Mouse (Mus musculus) testis, adult 2 months (tissue): ENCODE results near the gene Tnip2. TPM values are rescaled to one million over a fixed set of nuclear protein-coding genes. Genes with fewer than 3 reads are reported as not detected.

Experiments used
- H3K27ac ChIP-seq: fragments of 200-500 bp; 2 replicates; pipeline ENCODE4 v1.5.1; 2012; ENCODE audit warnings: low read depth, low read length; ENCODE audit not compliant: control insufficient read depth, insufficient read depth
- H3K27me3 ChIP-seq: fragments of 200-500 bp; 2 replicates; pipeline ENCODE4 v1.6.1; 2012; ENCODE audit warnings: mild to moderate bottlenecking, low read length, moderate library complexity; ENCODE audit not compliant: control insufficient read depth, insufficient read depth
- H3K36me3 ChIP-seq: fragments of 200-500 bp; 2 replicates; pipeline ENCODE4 v1.6.1; 2012; ENCODE audit warnings: mild to moderate bottlenecking, low read length; ENCODE audit not compliant: control insufficient read depth, insufficient read depth
- H3K4me1 ChIP-seq: fragments of 200-500 bp; 2 replicates; pipeline ENCODE4 v1.6.1; 2012; ENCODE audit warnings: low read length; ENCODE audit not compliant: control insufficient read depth, insufficient read depth
- H3K4me3 ChIP-seq: fragments of 200-500 bp; 2 replicates; pipeline ENCODE4 v1.5.1; 2012; ENCODE audit warnings: low read depth, mild to moderate bottlenecking, low read length, moderate library complexity, mixed read lengths; ENCODE audit not compliant: control insufficient read depth
- CTCF ChIP-seq: fragments of 200-500 bp; IDR thresholded peaks from 2 replicates; pipeline ENCODE4 v1.5.1; 2012; ENCODE audit warnings: low read depth, mild to moderate bottlenecking, inconsistent platforms, low read length, moderate library complexity; ENCODE audit not compliant: control insufficient read depth, insufficient read depth, insufficient replicate concordance
- POLR2A ChIP-seq: fragments of 200-500 bp; IDR thresholded peaks from 2 replicates; pipeline ENCODE4 v1.6.1; 2012; ENCODE audit warnings: low read depth, mild to moderate bottlenecking, inconsistent platforms, low read length, moderate library complexity; ENCODE audit not compliant: control insufficient read depth
- polyA plus RNA-seq: library from polyadenylated mRNA; depleted of rRNA; stranded (reverse); fragments of >200 nt; gene quantifications from 2 replicates; pipeline ENCODE4 v1.2.3, GENCODE M21; 2012; rRNA removed

The Tnip2 gene
- polyA plus RNA-seq = 5.4 and 5.8 TPM in 2 replicates

- TF ChIP-seq CTCF (no peak), POLR2A (peak; percentile 45; the same call in 1 of the 2 replicates)
- H3K4me3 ChIP-seq = peak within 1 kb of the TSS; percentile 85
- no peaks in the 10 kb centered on the region for H3K27me3 ChIP-seq
- H3K36me3 ChIP-seq = no peaks in the 10 kb centered on the region
- H3K4me1 ChIP-seq = peaks cover 14% of the 10 kb centered on the region
- peak within 1 kb of the TSS; percentile 54 for H3K27ac ChIP-seq
Measured at GRCm38 (mm10) chr5:34513466-34514217, at the start of gene Tnip2. Gene Tnip2 (minus strand): TSS chr5:34513991.

- Histone ChIP-seq H3K4me1 (peaks cover 7% of the 10 kb centered on the region), H3K27ac (no peak overlapping the region), H3K4me3 (no peak overlapping the region), H3K27me3 (no peaks in the 10 kb centered on the region), H3K36me3 (no peaks in the 10 kb centered on the region)
- TF ChIP-seq CTCF = no peak
- no peak for TF ChIP-seq POLR2A
Measured at GRCm38 (mm10) chr5:34551821-34552220, 38.0 kb upstream of the Tnip2 start.

- peak overlapping the region; percentile 35; the same call in 1 of the 2 replicates for H3K4me3 ChIP-seq
- peaks cover 7% of the 10 kb centered on the region for H3K4me1 ChIP-seq
- TF ChIP-seq CTCF (no peak), POLR2A (no peak)
- H3K27me3 ChIP-seq = no peaks in the 10 kb centered on the region
- no peaks in the 10 kb centered on the region for H3K36me3 ChIP-seq
- no peak overlapping the region for H3K27ac ChIP-seq
Measured at GRCm38 (mm10) chr5:34550251-34550650, 36.5 kb upstream of the Tnip2 start.

GRCm38 (mm10) chr5:34549483-34550221 is 35.9 kb upstream of the Tnip2 start:
- Histone ChIP-seq H3K36me3 (no peaks in the 10 kb centered on the region), H3K27ac (no peak overlapping the region), H3K4me1 (peaks cover 7% of the 10 kb centered on the region), H3K27me3 (no peaks in the 10 kb centered on the region), H3K4me3 (peak overlapping the region; percentile 35)
- TF ChIP-seq CTCF = no peak
- no peak for TF ChIP-seq POLR2A

- no peak overlapping the region for H3K27ac ChIP-seq
- no peaks in the 10 kb centered on the region for H3K36me3 ChIP-seq
- peaks cover 7% of the 10 kb centered on the region for H3K4me1 ChIP-seq
- peak overlapping the region; percentile 35 for H3K4me3 ChIP-seq
- H3K27me3 ChIP-seq = no peaks in the 10 kb centered on the region
- TF ChIP-seq CTCF (no peak), POLR2A (no peak)
Measured at GRCm38 (mm10) chr5:34549135-34549482, 35.3 kb upstream of the Tnip2 start.

- TF ChIP-seq POLR2A (no peak), CTCF (no peak)
- H3K36me3 ChIP-seq = no peaks in the 10 kb centered on the region
- H3K27me3 ChIP-seq = no peaks in the 10 kb centered on the region
- H3K4me1 ChIP-seq = peaks cover 9% of the 10 kb centered on the region
- H3K4me3 ChIP-seq = no peak overlapping the region
- H3K27ac ChIP-seq = no peak overlapping the region
Measured at GRCm38 (mm10) chr5:34547410-34547809, 33.6 kb upstream of the Tnip2 start.

- no peak overlapping the region for H3K27ac ChIP-seq
Measured at GRCm38 (mm10) chr5:34543114-34543513, 29.3 kb upstream of the Tnip2 start.

More at GRCm38 (mm10) chr5:34543114-34543513, 29.3 kb upstream of the Tnip2 start:
- Histone ChIP-seq H3K27me3 (no peaks in the 10 kb centered on the region), H3K36me3 (no peaks in the 10 kb centered on the region), H3K4me1 (peaks cover 2% of the 10 kb centered on the region), H3K4me3 (no peak overlapping the region)
- TF ChIP-seq CTCF = no peak
- no peak for TF ChIP-seq POLR2A
